Mouse (Mus musculus) embryonic fibroblast, embryonic 13.5 days (primary cell): ENCODE measurements at regions not wholly inside any gene's neighbourhood (a gene's known extent, or its start where the extent isn't known, plus 50 kb on each side); places are given as distances from the start of the nearest gene placed in this dataset.
A peak's percentile ranks its signal among the peaks of the same experiment; 100 is the strongest.

Source experiments
- H3K27ac ChIP-seq: 2 replicates; pipeline ENCODE4 v1.5.1; 2012; ENCODE audit warnings: low read length, control low read depth, inconsistent platforms; ENCODE audit not compliant: insufficient read depth
- H3K4me1 ChIP-seq: 2 replicates; pipeline ENCODE4 v1.6.1; 2011; ENCODE audit warnings: low read length; ENCODE audit not compliant: control insufficient read depth, insufficient read depth
- H3K4me3 ChIP-seq: 2 replicates; pipeline ENCODE4 v1.5.1; 2011; ENCODE audit warnings: mild to moderate bottlenecking, control low read depth, low read length; ENCODE audit not compliant: insufficient read depth
- CTCF ChIP-seq: IDR thresholded peaks from 2 replicates; pipeline ENCODE4 v1.5.1; 2011; ENCODE audit warnings: mild to moderate bottlenecking, control low read depth, low read length, moderate library complexity, borderline replicate concordance; ENCODE audit not compliant: insufficient read depth
- POLR2A ChIP-seq: IDR thresholded peaks from 2 replicates; pipeline ENCODE4 v1.6.1; 2011; ENCODE audit warnings: low read depth, mild to moderate bottlenecking, control low read depth, low read length, moderate library complexity

- H3K4me3 ChIP-seq: no peak overlapping the region
- TF ChIP-seq CTCF (no peak), POLR2A (no peak)
- peak overlapping the region; percentile 94 for H3K27ac ChIP-seq
- peaks cover 13% of the 10 kb centered on the region; the same call in 1 of the 2 replicates for H3K4me1 ChIP-seq
Measured at GRCm38 (mm10) chr16:95834556-95835288, 132.8 kb downstream of the Ets2 start.

- Histone ChIP-seq H3K4me3 (no peak overlapping the region), H3K4me1 (peaks cover 13% of the 10 kb centered on the region; the same call in 1 of the 2 replicates), H3K27ac (no peak overlapping the region)
- TF ChIP-seq POLR2A: no peak
- no peak for TF ChIP-seq CTCF
Measured at GRCm38 (mm10) chr16:95833455-95833854, 131.6 kb downstream of the Ets2 start.

- Histone ChIP-seq H3K4me3 (no peak overlapping the region), H3K4me1 (peaks cover 13% of the 10 kb centered on the region; the same call in 1 of the 2 replicates), H3K27ac (no peak overlapping the region)
- TF ChIP-seq POLR2A (no peak), CTCF (no peak)
Measured at GRCm38 (mm10) chr16:95832346-95832739, 130.5 kb downstream of the Ets2 start.

GRCm38 (mm10) chr16:95831566-95832345 is 129.9 kb downstream of the Ets2 start:
- Histone ChIP-seq H3K27ac (no peak overlapping the region), H3K4me3 (no peak overlapping the region), H3K4me1 (peaks cover 13% of the 10 kb centered on the region; the same call in 1 of the 2 replicates)
- TF ChIP-seq POLR2A (no peak), CTCF (no peak)

- Histone ChIP-seq H3K4me1 (peaks cover 11% of the 10 kb centered on the region; the same call in 1 of the 2 replicates), H3K27ac (0 out of 2 replicates have a peak overlapping the region, but pooled peaks have one; percentile 28), H3K4me3 (no peak overlapping the region)
- TF ChIP-seq POLR2A (no peak), CTCF (no peak)
Measured at GRCm38 (mm10) chr16:95827402-95827737, 125.5 kb downstream of the Ets2 start.

GRCm38 (mm10) chr16:95826681-95827401 is 125.0 kb downstream of the Ets2 start:
- TF ChIP-seq POLR2A: no peak
- TF ChIP-seq CTCF: no peak
- Histone ChIP-seq H3K4me3 (no peak overlapping the region), H3K4me1 (peaks cover 8% of the 10 kb centered on the region; the same call in 1 of the 2 replicates), H3K27ac (no peak overlapping the region)

- Histone ChIP-seq H3K27ac (no peak overlapping the region), H3K4me1 (peaks cover 5% of the 10 kb centered on the region; the same call in 1 of the 2 replicates), H3K4me3 (no peak overlapping the region)
- TF ChIP-seq POLR2A: no peak
- TF ChIP-seq CTCF: no peak
Measured at GRCm38 (mm10) chr16:95825723-95826122, 123.8 kb downstream of the Ets2 start.

- no peak overlapping the region for H3K4me3 ChIP-seq
- peaks cover 5% of the 10 kb centered on the region; the same call in 1 of the 2 replicates for H3K4me1 ChIP-seq
- TF ChIP-seq POLR2A: no peak
- no peak overlapping the region for H3K27ac ChIP-seq
Measured at GRCm38 (mm10) chr16:95824720-95825534, 123.1 kb downstream of the Ets2 start.

- no peak overlapping the region for H3K27ac ChIP-seq
- peaks cover 5% of the 10 kb centered on the region; the same call in 1 of the 2 replicates for H3K4me1 ChIP-seq
- no peak overlapping the region for H3K4me3 ChIP-seq
- TF ChIP-seq CTCF: no peak
- TF ChIP-seq POLR2A: no peak
Measured at GRCm38 (mm10) chr16:95823803-95824202, 121.9 kb downstream of the Ets2 start.
